Mouse (Mus musculus) liver, embryonic 11.5 days (tissue): ENCODE data around the gene Smarca2. TPM values are rescaled to one million over a fixed set of nuclear protein-coding genes. Genes with fewer than 3 reads are reported as not detected.

Experiments used
- ATAC-seq: fragments of 200-750 bp; cut with Nextera tagmentation; replicated peaks from 2 replicates; pipeline ENCODE4 v1.8.0; 2017; ENCODE audit warnings: moderate number of reproducible peaks, mild to moderate bottlenecking, moderate TSS enrichment, moderate library complexity; ENCODE audit not compliant: low FRiP score
- DNase-seq: peaks from one replicate; pipeline ENCODE4 v3.0.0-alpha.2; 2017; ENCODE audit warnings: low spot score
- H3K27ac ChIP-seq: fragments of 300-500 bp; sonication (generic); 2 replicates; pipeline ENCODE4 v1.5.1; 2014; ENCODE audit warnings: mild to moderate bottlenecking, low read depth, low read length, control low read depth
- H3K27me3 ChIP-seq: fragments of 300-500 bp; sonication (generic); replicated peaks from 2 replicates; pipeline ENCODE4 v1.6.1; 2014; ENCODE audit warnings: low read length, mixed read lengths; ENCODE audit not compliant: control insufficient read depth, insufficient read depth
- H3K36me3 ChIP-seq: fragments of 300-500 bp; sonication (generic); 2 replicates; pipeline ENCODE4 v1.6.1; 2014; ENCODE audit warnings: mild to moderate bottlenecking, low read length, moderate library complexity, mixed read lengths; ENCODE audit not compliant: control insufficient read depth, insufficient read depth
- H3K4me1 ChIP-seq: fragments of 300-500 bp; sonication (generic); replicated peaks from 2 replicates; pipeline ENCODE4 v1.6.1; 2014; ENCODE audit warnings: low read length, mixed read lengths; ENCODE audit not compliant: control insufficient read depth, insufficient read depth
- H3K4me2 ChIP-seq: fragments of 300-500 bp; sonication (generic); 2 replicates; pipeline ENCODE4 v1.6.1; 2014; ENCODE audit warnings: mild to moderate bottlenecking, control low read depth, moderate library complexity
- H3K4me3 ChIP-seq: fragments of 300-500 bp; sonication (generic); 2 replicates; pipeline ENCODE4 v1.5.1; 2014; ENCODE audit warnings: low read depth, low read length, control low read depth
- H3K9ac ChIP-seq: fragments of 300-500 bp; sonication (generic); 2 replicates; pipeline ENCODE4 v1.6.1; 2014; ENCODE audit warnings: low read depth, low read length, control low read depth
- H3K9me3 ChIP-seq: fragments of 300-500 bp; sonication (generic); 2 replicates; pipeline ENCODE4 v1.6.1; 2016; ENCODE audit warnings: low read length, inconsistent platforms, mixed read lengths; ENCODE audit not compliant: control insufficient read depth
- WGBS: fragments of 180-500 bp; shearing (Covaris S2); extraction: QIAGEN DNeasy Blood & Tissue Kit; methylation state at CpG from one replicate; pipeline ENCODE4 v1.1.7; 2014; 5-methylcytosine and 5-hydroxymethylcytosine counted together
- polyA plus RNA-seq: library from polyadenylated mRNA; unstranded; fragments of >200 nt; fragmentation: Nextera tagmentation; extraction: Ambion mirVana; gene quantifications from 2 replicates; pipeline ENCODE4 v1.2.1, GENCODE M21; 2014

The Smarca2 gene
- polyA plus RNA-seq, 1 experiment from 2014 or later = 16.1 TPM

GRCm38 (mm10) chr19:26776066-26777025, 171.5 kb downstream of the Smarca2 start:
- ATAC-seq (no peak), DNase-seq (no peak)
- Histone ChIP-seq H3K27me3 (no peaks in the 10 kb centered on the region), H3K4me1 (no peaks in the 10 kb centered on the region), H3K4me2 (no peak overlapping the region), H3K36me3 (no peaks in the 10 kb centered on the region), H3K4me3 (no peak overlapping the region), H3K27ac (no peak overlapping the region), H3K9me3 (no peaks in the 10 kb centered on the region), H3K9ac (no peak overlapping the region)
- WGBS = 68% methylated on average over 27 of the region's 27 CpGs

DNA sequence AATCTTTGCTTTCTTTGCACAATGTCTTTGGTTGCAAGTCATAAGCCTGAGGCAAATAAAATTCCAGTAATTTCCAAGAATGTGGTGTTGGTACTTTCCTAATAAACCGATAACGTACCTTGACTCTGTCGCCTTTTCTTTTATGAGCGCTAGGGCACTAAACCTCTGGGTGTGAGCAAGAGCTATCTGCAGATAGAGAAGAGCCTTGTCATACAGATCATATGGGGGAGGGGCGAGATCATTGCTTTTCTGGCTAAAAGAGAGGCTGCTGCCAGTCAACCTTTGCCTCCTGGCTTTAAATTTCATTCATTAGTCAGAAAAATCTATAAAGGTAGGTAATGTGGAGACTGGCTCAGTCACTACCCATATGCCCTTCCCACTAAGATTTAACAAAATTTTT, 173.3 kb downstream of the Smarca2 start:
- H3K9ac ChIP-seq = no peak overlapping the region
- H3K9me3 ChIP-seq = no peaks in the 10 kb centered on the region
- no peaks in the 10 kb centered on the region for H3K36me3 ChIP-seq
- no peak overlapping the region for H3K4me3 ChIP-seq
- ATAC-seq = no peak
- H3K27me3 ChIP-seq = no peaks in the 10 kb centered on the region
- no peak for DNase-seq
- no peak overlapping the region for H3K4me2 ChIP-seq
- H3K4me1 ChIP-seq = no peaks in the 10 kb centered on the region
- WGBS = 84% methylated on average over 5 of the region's 5 CpGs
- no peak overlapping the region for H3K27ac ChIP-seq

- Histone ChIP-seq H3K9me3 (no peaks in the 10 kb centered on the region), H3K9ac (no peak overlapping the region), H3K4me3 (no peak overlapping the region), H3K27me3 (no peaks in the 10 kb centered on the region), H3K36me3 (no peaks in the 10 kb centered on the region), H3K27ac (no peak overlapping the region), H3K4me2 (no peak overlapping the region), H3K4me1 (no peaks in the 10 kb centered on the region)
- DNase-seq (no peak), ATAC-seq (no peak)
- 81% methylated on average over 2 of the region's 2 CpGs for WGBS
Observed at GRCm38 (mm10) chr19:26781209-26781608, 176.4 kb downstream of the Smarca2 start.

DNA sequence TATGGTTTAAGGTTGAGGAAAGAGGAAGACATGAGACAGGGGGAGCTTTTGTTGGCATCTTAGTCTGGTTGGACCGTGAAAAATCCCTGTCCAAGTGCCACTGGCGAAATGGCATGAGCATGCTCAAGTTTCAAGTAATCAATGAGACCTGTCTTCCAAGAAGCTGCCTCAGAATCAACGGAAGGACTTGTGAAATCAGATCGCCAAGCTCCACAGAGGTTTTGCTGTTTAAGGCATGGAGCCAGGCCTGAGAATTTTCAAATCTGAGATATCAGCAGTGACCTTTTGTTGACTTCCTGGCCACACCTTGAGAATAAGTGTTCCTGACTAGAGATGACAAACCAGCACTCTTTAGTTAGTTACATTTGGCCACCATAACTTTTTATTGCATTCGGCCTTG, 183.6 kb downstream of the Smarca2 start:
- H3K9me3 ChIP-seq = no peaks in the 10 kb centered on the region
- H3K4me3 ChIP-seq = no peak overlapping the region
- H3K27me3 ChIP-seq = no peaks in the 10 kb centered on the region
- 76% methylated on average over 5 of the region's 5 CpGs for WGBS
- no peak overlapping the region for H3K4me2 ChIP-seq
- no peak overlapping the region for H3K27ac ChIP-seq
- no peak overlapping the region for H3K9ac ChIP-seq
- no peaks in the 10 kb centered on the region for H3K36me3 ChIP-seq
- no peak for ATAC-seq
- no peak for DNase-seq
- H3K4me1 ChIP-seq = no peaks in the 10 kb centered on the region

DNA sequence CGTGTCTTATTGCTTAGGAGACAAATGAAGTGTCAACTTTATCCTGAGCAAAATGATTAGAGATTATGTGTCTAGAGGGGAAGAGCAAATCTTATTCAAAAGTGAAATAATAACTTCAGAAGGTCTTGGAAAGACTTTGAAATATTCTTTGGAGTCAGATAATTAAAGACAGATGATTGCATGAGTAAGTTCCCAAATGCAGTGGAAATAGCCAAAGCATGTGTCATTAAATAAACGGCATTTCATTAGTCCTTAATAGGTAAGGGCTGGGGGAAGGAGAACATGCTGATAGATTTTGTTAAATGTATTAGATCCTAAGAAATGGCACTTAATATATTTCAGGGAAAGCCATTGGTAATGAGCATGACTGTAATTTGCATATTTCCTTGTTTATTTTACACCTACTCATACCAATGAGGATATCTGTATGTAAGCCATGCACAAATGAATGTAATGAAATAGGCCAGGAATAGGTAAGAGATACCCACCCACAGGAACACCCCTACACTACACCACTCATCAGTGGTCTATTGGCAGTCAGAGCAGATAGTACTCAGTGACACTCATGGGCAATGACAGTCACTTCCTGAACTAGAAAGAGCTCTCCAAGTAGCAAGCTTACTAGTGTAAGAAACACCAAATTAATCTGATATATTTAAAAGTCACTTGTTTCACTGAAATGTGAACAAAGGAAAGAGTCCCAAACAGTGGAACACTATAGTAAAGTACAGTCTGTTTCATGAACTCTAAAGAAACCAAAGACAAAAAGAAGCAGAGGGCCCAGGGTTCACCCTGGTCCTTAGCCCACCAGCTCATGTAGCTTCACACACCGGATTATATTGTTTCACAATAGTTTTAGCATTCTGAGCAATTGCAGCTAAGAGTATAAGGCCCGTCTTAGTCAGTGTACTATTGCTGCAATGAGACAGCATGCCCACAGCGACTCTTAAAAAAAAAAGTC, 185.8 kb downstream of the Smarca2 start:
- WGBS = 78% methylated on average over 5 of the region's 5 CpGs
- H3K4me2 ChIP-seq = no peak overlapping the region
- H3K36me3 ChIP-seq = no peaks in the 10 kb centered on the region
- H3K4me1 ChIP-seq = no peaks in the 10 kb centered on the region
- H3K27me3 ChIP-seq = no peaks in the 10 kb centered on the region
- no peaks in the 10 kb centered on the region for H3K9me3 ChIP-seq
- H3K27ac ChIP-seq = no peak overlapping the region
- ATAC-seq (no peak), DNase-seq (no peak)
- no peak overlapping the region for H3K9ac ChIP-seq
- H3K4me3 ChIP-seq = no peak overlapping the region

DNA sequence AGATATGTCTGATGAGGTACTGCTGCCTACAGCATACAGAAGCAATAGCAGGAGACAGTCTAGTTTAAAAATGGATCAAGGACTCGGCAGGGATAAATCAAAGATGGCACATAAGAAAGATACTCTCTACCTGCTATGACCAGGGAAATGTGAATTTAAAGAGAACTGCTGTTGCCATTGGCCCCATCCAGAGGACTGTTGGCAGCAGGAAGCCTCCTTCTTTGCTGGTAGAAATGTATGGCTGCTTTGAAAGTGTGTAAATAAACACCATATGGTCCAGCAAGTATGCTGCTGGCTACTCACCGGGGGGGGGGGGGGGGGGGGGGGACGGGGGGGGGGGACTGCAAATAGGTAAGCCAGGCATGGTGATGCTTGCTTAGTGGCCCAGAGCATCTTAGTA, 189.5 kb downstream of the Smarca2 start:
- Histone ChIP-seq H3K36me3 (no peaks in the 10 kb centered on the region), H3K9ac (no peak overlapping the region), H3K27ac (no peak overlapping the region), H3K4me2 (no peak overlapping the region), H3K27me3 (no peaks in the 10 kb centered on the region), H3K4me1 (no peaks in the 10 kb centered on the region), H3K9me3 (no peaks in the 10 kb centered on the region), H3K4me3 (no peak overlapping the region)
- ATAC-seq = no peak
- no peak for DNase-seq
- WGBS = 70% methylated on average over 1 of the region's 3 CpGs

DNA sequence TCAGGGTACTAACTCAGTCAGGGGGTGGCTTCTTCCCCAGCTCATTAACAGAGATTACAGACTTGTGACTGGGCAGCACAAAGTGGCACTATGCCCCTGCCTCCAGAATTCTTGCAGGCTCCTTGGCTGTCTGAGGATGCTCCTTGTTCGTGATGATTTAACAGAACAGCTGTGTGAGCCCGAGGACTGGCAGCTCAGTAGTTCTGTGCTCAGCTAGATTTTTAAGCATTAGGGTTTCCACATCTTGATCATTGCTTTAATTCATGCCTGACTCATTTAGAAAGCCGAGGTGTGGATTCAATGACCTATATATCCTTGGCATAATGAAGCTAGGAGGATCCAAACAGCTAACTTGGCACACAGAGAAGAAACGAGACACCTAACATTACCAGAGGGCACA, 191.2 kb downstream of the Smarca2 start:
- Histone ChIP-seq H3K9ac (no peak overlapping the region), H3K4me3 (no peak overlapping the region), H3K27ac (no peak overlapping the region), H3K4me1 (no peaks in the 10 kb centered on the region), H3K4me2 (no peak overlapping the region), H3K9me3 (no peaks in the 10 kb centered on the region), H3K27me3 (no peaks in the 10 kb centered on the region), H3K36me3 (no peaks in the 10 kb centered on the region)
- DNase-seq (no peak), ATAC-seq (no peak)
- WGBS = 74% methylated on average over 4 of the region's 4 CpGs

DNA sequence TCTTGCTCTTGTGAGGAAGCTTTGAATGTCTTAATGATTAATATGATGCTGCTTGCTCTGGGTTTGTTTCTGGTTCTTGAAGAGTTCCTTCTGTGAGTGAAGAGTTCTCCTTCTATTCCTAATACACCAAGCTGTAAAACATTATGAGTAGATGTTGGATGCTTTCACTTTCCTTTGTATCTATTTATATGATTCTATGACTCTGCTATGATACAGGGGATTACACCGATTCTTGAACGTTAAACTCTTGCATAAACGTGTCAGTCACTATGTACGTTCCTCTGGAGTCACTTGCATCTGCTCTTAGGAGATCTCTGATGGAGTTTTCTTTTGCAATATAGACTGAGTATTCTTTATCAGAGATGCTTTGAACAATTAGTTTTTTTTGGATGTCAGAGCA, 199.6 kb downstream of the Smarca2 start:
- no peaks in the 10 kb centered on the region for H3K9me3 ChIP-seq
- H3K27me3 ChIP-seq = no peaks in the 10 kb centered on the region
- no peak overlapping the region for H3K27ac ChIP-seq
- H3K36me3 ChIP-seq = no peaks in the 10 kb centered on the region
- H3K4me3 ChIP-seq = no peak overlapping the region
- H3K4me2 ChIP-seq = no peak overlapping the region
- no peak overlapping the region for H3K9ac ChIP-seq
- H3K4me1 ChIP-seq = no peaks in the 10 kb centered on the region
- ATAC-seq (no peak), DNase-seq (no peak)
- 80% methylated on average over 4 of the region's 4 CpGs for WGBS
